Mouse (Mus musculus): Measurements from ENCODE around the gene Itpkb. TPM values are rescaled to one million over a fixed set of nuclear protein-coding genes. Genes with fewer than 3 reads are reported as not detected.

Itpkb gene
- polyA plus RNA-seq, 1 experiment, result 8.0 TPM

DNA sequence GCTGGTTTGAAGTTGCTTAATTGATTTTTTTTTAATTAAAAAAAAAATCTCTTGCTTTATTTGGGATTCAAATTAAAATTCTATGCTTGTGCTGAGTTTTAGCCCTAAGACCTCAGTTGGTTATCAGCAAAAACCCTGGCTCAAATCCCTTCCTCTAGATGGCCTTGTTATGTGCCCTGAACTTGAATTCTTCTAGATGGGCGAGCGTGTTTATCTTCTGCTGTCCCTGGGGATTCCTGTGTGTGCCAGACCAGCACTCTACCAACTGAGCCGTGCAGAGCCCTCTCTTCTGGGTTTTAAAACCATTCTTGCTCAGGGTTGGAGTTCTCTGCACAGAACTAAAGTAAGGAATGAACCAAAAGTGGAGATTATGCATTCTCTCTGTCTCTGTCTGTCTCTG lies 22.0 kb downstream of the Itpkb start:
- TF ChIP-seq CTCF (IDR thresholded peaks at IDR 0.05; ENCODE audit: extremely low read depth, insufficient read depth, low read length) (no peak), POLR2A (IDR thresholded peaks at IDR 0.05; ENCODE audit: extremely low read depth, insufficient read depth, low read length) (no peak)
- no peaks in the 10 kb centered on the region for H3K4me1 ChIP-seq (ENCODE audit: control insufficient read depth, insufficient read depth, low read length)

GRCm38 (mm10) chr1:180354129-180354528 lies 23.8 kb downstream of the Itpkb start:
- peaks cover 2% of the 10 kb centered on the region; the same call in 1 of the 2 replicates for H3K4me1 ChIP-seq (ENCODE audit: control insufficient read depth, insufficient read depth, low read length)
- H3K27ac ChIP-seq (ENCODE audit: insufficient read depth, low read length), result no peak overlapping the region
- no peak overlapping the region for H3K4me3 ChIP-seq (ENCODE audit: insufficient read depth, low read length)
- TF ChIP-seq POLR2A (IDR thresholded peaks at IDR 0.05; ENCODE audit: extremely low read depth, insufficient read depth, low read length) (no peak), CTCF (IDR thresholded peaks at IDR 0.05; ENCODE audit: extremely low read depth, insufficient read depth, low read length) (no peak)

More for the DNA sequence above, 22.0 kb downstream of the Itpkb start:
- no peak overlapping the region for H3K27ac ChIP-seq (ENCODE audit: insufficient read depth, low read length)
- no peak overlapping the region for H3K4me3 ChIP-seq (ENCODE audit: insufficient read depth, low read length)

DNA sequence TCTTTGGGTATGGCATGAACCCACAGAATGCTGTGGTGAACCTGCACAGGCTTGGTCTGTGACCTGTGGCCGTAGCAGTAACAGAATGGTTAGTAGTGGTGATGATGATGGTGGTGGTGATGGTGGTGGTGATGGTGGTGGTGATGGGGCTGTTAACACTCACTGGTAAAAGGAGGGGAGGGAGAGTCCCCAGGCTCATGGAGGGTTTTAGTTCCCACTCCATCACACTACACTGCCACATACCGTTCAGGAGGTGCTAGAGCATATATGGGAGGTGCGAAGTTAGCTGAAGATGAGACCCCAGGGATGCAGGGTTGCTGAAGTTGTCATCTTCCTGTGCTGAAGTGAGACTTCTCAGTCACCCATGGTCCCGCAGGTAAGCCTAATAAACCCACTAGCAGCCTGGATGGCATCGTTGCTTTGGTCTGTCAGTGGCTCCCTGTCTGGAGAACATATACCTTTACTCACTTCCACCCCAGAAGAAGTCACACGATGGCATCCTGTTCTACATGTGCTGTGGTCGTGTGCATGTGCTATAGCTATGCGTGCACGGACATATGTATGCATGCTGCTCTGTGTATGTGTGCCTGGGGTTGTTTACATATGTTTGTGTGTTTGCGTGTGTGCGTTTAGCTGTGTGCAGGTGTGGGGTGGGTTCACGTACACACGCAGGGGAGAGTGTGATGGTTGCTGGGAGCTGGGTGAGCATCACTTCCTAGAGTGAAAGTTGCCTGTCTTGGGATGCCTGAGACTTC lies 24.9 kb downstream of the Itpkb start:
- no peak for TF ChIP-seq CTCF (IDR thresholded peaks at IDR 0.05; ENCODE audit: extremely low read depth, insufficient read depth, low read length)
- Histone ChIP-seq H3K4me3 (ENCODE audit: insufficient read depth, low read length) (no peak overlapping the region), H3K27ac (ENCODE audit: insufficient read depth, low read length) (no peak overlapping the region), H3K4me1 (ENCODE audit: control insufficient read depth, insufficient read depth, low read length) (peaks cover 2% of the 10 kb centered on the region; the same call in 1 of the 2 replicates)

- Histone ChIP-seq H3K4me1 (ENCODE audit: control insufficient read depth, insufficient read depth, low read length) (peaks cover 2% of the 10 kb centered on the region; the same call in 1 of the 2 replicates), H3K27ac (ENCODE audit: insufficient read depth, low read length) (no peak overlapping the region), H3K4me3 (ENCODE audit: insufficient read depth, low read length) (no peak overlapping the region)
- TF ChIP-seq POLR2A (IDR thresholded peaks at IDR 0.05; ENCODE audit: extremely low read depth, insufficient read depth, low read length) (no peak), CTCF (IDR thresholded peaks at IDR 0.05; ENCODE audit: extremely low read depth, insufficient read depth, low read length) (no peak)
Measured at GRCm38 (mm10) chr1:180356176-180356575, 25.9 kb downstream of the Itpkb start.

- TF ChIP-seq CTCF (IDR thresholded peaks at IDR 0.05; ENCODE audit: extremely low read depth, insufficient read depth, low read length), result no peak
- no peak for TF ChIP-seq POLR2A (IDR thresholded peaks at IDR 0.05; ENCODE audit: extremely low read depth, insufficient read depth, low read length)
- H3K4me1 ChIP-seq (ENCODE audit: control insufficient read depth, insufficient read depth, low read length), result peaks cover 2% of the 10 kb centered on the region; the same call in 1 of the 2 replicates
- H3K4me3 ChIP-seq (ENCODE audit: insufficient read depth, low read length), result no peak overlapping the region
- H3K27ac ChIP-seq (ENCODE audit: insufficient read depth, low read length), result no peak overlapping the region
Measured at GRCm38 (mm10) chr1:180356857-180357256, 26.6 kb downstream of the Itpkb start.

DNA sequence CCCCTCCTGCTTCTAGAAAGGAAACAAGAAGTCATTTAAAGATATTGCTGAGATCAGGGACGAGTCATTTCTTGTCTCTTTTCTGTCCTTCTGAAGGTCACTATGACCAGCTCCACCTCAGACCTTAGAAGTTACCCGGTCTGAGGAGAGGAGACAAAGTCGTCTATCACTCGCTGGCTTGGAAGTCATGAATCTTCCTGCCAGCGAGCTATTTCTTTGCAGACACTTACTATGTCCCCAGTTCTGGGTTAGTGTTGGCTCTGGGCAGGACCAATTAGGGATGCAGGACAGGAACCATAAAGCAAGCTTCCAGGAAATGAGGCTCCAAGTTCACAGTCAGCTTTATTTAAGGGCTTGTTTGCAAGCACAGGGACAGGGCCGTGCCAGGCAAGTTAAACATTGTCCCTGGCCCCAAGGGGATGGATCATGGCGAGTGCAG lies 27.6 kb downstream of the Itpkb start:
- Histone ChIP-seq H3K4me1 (ENCODE audit: control insufficient read depth, insufficient read depth, low read length) (peaks cover 2% of the 10 kb centered on the region; the same call in 1 of the 2 replicates), H3K27ac (ENCODE audit: insufficient read depth, low read length) (0 out of 2 replicates have a peak overlapping the region, but pooled peaks have one; percentile 32)

GRCm38 (mm10) chr1:180358466-180358865 lies 28.2 kb downstream of the Itpkb start:
- Histone ChIP-seq H3K4me3 (ENCODE audit: insufficient read depth, low read length) (no peak overlapping the region), H3K4me1 (ENCODE audit: control insufficient read depth, insufficient read depth, low read length) (peaks cover 2% of the 10 kb centered on the region; the same call in 1 of the 2 replicates), H3K27ac (ENCODE audit: insufficient read depth, low read length) (0 out of 2 replicates have a peak overlapping the region, but pooled peaks have one; percentile 32)
- no peak for TF ChIP-seq CTCF (IDR thresholded peaks at IDR 0.05; ENCODE audit: extremely low read depth, insufficient read depth, low read length)
- no peak for TF ChIP-seq POLR2A (IDR thresholded peaks at IDR 0.05; ENCODE audit: extremely low read depth, insufficient read depth, low read length)

More for the DNA sequence above, 27.6 kb downstream of the Itpkb start:
- TF ChIP-seq POLR2A (IDR thresholded peaks at IDR 0.05; ENCODE audit: extremely low read depth, insufficient read depth, low read length), result no peak
- no peak for TF ChIP-seq CTCF (IDR thresholded peaks at IDR 0.05; ENCODE audit: extremely low read depth, insufficient read depth, low read length)
- H3K4me3 ChIP-seq (ENCODE audit: insufficient read depth, low read length), result no peak overlapping the region

- no peak overlapping the region for H3K27ac ChIP-seq (ENCODE audit: insufficient read depth, low read length)
- H3K4me3 ChIP-seq (ENCODE audit: insufficient read depth, low read length), result no peak overlapping the region
- H3K4me1 ChIP-seq (ENCODE audit: control insufficient read depth, insufficient read depth, low read length), result peaks cover 2% of the 10 kb centered on the region; the same call in 1 of the 2 replicates
- TF ChIP-seq CTCF (IDR thresholded peaks at IDR 0.05; ENCODE audit: extremely low read depth, insufficient read depth, low read length), result no peak
Measured at GRCm38 (mm10) chr1:180359311-180359710, 29.0 kb downstream of the Itpkb start.

DNA sequence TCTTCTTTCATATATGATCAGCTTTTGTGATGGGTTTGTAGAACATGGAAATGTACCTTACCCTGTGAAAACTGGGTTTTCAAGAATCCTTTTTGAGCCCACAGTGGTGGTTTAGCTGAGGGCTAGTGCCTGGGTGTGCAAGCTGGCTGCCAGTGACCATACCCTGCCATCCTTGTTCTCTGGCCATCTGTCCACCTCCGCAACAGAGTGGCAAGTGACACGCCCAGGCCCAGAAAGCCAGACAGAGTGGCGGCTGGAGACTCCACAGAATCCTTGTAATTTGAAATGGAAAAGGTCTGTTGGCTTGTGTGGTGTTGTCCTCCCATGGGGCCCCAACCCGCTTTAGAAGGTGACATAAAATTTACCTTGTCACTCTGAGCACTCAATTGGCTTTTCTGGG lies 31.9 kb downstream of the Itpkb start:
- TF ChIP-seq POLR2A (IDR thresholded peaks at IDR 0.05; ENCODE audit: extremely low read depth, insufficient read depth, low read length) (no peak), CTCF (IDR thresholded peaks at IDR 0.05; ENCODE audit: extremely low read depth, insufficient read depth, low read length) (no peak)
- Histone ChIP-seq H3K4me1 (ENCODE audit: control insufficient read depth, insufficient read depth, low read length) (peaks cover 6% of the 10 kb centered on the region), H3K4me3 (ENCODE audit: insufficient read depth, low read length) (no peak overlapping the region), H3K27ac (ENCODE audit: insufficient read depth, low read length) (no peak overlapping the region)

DNA sequence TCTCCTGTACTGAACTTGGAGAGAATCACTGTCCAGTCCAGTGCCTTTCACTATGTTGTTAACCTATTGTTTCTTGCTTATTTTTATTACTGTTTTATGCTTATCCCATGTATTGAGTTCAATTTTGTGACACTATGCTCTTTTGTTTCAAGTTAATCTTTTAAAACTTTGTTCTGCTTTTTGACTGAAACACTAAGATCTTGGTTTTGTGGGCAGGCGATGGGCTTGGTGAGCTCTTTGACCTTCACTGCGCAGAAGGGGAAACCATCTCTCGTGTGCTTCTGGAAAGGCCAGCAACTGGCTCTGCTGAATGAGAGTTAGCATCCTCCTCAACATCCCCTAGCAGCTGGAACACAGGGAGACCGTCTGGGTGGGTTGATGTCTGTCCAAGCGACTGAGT lies 32.6 kb downstream of the Itpkb start:
- H3K27ac ChIP-seq (ENCODE audit: insufficient read depth, low read length), result no peak overlapping the region

More for the DNA sequence above, 32.6 kb downstream of the Itpkb start:
- TF ChIP-seq CTCF (IDR thresholded peaks at IDR 0.05; ENCODE audit: extremely low read depth, insufficient read depth, low read length), result no peak
- TF ChIP-seq POLR2A (IDR thresholded peaks at IDR 0.05; ENCODE audit: extremely low read depth, insufficient read depth, low read length), result no peak
- peaks cover 6% of the 10 kb centered on the region for H3K4me1 ChIP-seq (ENCODE audit: control insufficient read depth, insufficient read depth, low read length)
- no peak overlapping the region for H3K4me3 ChIP-seq (ENCODE audit: insufficient read depth, low read length)

All from cortical plate, adult 2 months (tissue).